Mouse (Mus musculus) adrenal gland (tissue): ENCODE results near the gene Agr3.

Experiments used
- intact Hi-C: fragments of 180-260 bp; cut with DNase I; formaldehyde crosslinking; loops from one replicate; pipeline ENCODE4 v1.15.1; 2025
- long read RNA-seq, 2 experiments: library from polyadenylated mRNA; unstranded; transcript quantifications; one replicate each; pipeline ENCODE4 v2.0.0; 2020; ENCODE audit warnings: borderline replicate concordance in 1 of 2; ENCODE audit not compliant: insufficient replicate concordance in 1 of 2

Agr3 gene
- long read RNA-seq, experiment 1 = 0 reads
- long read RNA-seq, experiment 2 = 0 reads

DNA sequence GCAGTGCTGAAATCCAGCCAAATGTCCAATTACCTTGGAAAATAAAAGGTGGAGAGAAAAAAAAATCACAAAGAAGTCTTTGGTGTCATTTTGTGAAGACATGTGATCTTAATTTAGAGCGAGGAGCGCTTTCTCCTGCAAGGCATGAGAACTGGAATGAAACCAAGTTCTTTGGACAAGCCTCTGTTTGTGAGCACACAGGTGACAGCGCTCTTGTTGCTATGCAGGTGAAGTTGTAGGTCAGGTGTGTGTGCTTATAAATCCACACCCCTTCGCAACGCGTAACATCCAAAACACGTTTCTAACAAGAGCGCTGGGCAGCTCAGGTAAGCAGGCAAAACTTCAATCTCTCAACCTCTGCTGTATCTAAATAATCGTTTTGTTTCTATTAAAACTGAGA is at the start of gene Agr3:
Gene Agr3, plus strand, starts transcription at position 219 of the 400 bp plus-strand sequence.
- intact Hi-C loops = no loop called here

DNA sequence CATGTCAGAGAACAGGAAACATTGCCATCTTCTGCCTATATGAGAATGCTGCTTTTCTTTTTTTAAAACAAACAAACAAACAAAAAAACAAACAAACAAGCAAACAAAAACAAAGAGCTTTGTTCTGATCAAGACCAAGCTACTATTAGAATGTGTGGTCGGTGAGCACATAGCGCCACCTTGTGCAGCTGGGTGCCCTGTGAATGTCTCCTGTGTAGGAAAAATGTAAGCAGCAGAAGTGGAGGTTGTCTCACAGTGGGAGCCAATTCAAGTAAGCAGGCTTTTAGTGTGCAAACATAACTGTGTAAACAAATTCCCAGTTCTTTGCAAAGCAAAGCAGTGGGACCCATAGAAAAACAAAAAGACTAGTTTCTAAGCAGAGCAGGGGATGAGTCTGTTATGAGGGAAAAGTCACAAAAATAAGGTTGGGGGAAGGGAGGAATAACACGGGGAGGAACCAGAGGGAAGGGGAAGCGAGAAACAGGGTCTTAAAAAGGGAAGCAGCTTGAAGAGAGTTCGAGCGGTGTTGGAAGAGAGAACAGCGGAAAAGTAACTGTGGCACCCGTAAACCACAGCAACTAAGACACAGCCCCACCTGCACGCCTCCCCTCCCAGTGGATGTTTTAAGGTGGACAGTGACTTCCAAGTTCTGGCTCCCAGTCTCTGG is 40.4 kb upstream of the Agr3 start:
- intact Hi-C loops = no loop called here

DNA sequence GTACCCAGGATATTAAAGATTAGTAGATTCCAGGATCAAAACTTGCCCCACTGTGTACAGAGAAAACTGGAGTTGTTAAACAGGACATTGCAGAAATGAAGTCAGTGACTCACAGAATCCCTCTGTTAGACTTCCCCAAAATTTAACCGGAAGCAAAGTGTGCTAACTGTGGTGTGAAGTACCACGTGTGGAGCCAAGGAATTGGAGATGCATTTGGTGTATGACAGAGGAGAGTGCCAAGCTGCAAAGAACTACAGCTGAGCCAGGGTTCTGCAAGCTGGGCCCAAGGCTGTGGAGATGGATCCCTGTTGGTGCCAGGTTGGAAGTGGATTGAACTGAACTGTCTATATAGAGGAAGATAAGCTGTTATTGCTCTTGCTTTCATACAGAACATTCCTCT is 36.0 kb upstream of the Agr3 start:
- intact Hi-C loops = no loop called here

DNA sequence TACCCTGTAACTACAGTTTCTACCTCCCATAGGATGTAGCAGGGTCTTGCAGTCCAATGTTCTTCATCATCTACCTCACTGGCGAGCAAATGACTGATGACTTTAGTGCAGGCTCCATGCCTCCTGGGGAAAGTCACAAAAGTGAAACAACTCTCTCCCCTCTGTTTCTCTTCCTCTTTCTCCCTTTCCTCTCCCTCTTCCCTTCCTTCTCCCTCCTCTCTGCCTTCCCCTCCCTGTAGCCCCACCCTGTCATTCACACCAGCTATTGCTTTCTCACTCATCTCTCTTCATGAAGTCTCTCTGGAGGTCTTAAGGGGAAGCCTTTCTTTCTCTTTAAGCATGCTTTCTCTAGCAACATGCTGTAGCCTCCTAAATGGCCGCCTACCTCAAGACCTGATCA is 34.7 kb upstream of the Agr3 start:
- intact Hi-C loops = loop anchor here (10.0 kb wide), 2 partner anchors 324 to 784 kb away; no protein-coding TSS in a partner anchor

DNA sequence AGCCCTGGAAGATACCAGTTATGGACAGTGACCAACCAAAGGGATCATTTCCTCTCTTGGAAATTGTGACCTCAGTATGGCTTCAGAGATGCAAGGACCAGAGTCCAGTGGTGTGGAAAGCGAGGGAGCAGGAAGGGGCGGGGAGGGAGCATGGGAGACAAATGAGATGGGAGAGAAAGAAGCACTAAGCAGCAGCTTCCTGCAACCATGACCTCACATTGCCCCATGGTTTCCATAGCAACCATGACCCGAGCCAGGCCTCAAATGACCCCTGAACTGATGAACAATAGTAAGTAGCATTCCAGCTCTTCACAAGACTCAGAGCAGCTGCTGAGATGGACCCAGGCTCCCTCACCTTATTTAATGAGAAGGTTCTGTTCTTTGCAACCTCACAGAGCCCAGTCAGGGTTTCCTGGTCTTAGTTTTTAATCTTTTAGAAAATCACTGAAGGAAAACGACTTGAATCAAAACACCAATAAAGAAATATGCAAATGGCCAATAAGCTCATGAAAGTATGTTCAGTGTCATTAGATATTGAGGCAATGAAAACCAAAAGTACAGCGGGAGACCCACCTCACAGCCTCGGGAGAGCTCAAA is 31.0 kb upstream of the Agr3 start:
- intact Hi-C loops = loop anchor here (10.0 kb wide), 2 partner anchors 320 to 780 kb away; no protein-coding TSS in a partner anchor

DNA sequence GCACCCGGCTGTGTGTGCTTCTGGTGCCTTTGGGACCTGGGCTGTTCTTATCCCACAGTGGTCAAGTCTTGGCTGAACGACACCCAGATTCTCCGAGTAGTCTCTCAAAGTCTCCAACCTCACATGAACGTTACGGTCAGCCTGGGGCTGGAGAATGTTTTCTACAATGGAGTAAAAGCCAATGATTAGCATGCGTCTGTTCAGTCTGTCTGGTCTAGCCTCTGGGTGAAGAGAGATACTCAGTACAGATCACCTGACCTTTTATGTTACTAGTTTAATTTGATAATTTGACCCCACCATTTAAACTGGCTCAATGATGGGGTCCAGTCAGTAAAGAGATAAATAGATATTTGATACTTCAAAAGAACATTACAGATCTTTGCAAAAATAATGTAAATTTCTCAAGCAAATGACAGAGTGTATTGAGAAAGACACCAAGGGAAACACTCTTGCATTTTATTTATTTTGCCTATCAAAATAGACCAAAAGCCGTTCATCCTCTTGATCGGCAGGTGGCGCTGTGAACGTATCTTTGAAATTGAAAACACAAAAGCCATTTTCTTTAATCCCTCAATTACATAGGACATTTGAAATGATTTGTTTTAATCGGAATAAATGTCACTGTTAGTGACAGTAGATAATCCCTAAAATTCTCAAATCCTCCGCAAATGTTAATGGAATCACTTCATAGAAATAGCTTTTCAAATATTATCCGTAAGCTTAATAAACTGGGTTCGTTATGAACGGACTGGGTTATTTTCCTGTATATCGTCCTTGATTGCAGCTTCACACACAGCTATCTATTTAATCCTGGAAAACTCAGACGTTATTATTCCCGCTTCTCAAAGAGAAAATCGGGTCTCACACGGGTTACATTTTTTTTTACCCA is 29.3 kb upstream of the Agr3 start:
- intact Hi-C loops = loop anchor here (5.0 to 10.0 kb wide), 3 partner anchors 101 to 779 kb away; no protein-coding TSS in a partner anchor

DNA sequence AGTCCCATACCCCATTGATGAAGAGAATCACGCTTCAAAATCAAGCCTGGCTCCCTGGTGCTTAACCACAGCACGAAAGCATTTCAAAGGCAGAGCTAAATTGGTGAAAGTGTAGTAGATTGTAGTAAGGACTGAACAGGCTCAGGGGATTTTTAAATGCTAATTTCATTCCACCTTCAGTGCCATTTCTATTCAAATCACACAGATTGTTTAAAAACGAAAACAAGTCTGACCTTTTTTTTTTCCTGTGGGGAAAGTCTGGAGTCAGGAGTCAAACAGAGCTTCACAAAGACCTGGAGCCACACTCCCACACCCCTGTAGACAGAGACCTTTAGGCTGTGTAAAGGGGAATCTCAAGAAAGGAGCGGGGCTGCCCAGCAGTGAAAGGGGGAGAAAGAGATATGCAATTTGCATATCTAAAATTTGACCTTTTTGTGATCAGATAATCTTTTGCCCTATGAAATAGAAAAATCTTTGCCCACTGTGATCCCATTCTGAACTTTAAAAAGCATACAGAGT is 28.6 kb upstream of the Agr3 start:
- intact Hi-C loops = loop anchor here (5.0 to 10.0 kb wide), 3 partner anchors 100 to 778 kb away; no protein-coding TSS in a partner anchor

DNA sequence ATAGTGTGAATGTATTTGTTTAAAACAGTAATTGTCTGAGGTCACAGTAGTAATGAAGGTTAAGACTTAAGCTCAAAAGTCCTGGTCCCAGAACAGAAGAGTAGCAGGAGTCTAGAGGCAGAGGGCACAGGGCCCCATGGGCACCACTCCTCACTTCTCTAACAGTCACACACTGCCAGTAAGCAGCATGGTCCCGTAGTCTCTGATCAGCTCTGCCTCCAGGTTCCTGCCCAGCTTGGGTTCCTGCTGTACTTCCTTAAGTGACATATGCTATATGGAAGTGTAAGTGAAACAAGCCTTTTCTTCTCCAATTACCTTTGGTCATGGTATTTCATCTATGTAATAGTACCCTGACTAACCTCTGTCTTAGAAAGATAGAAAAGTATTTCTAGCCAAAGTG is 14.8 kb upstream of the Agr3 start:
- intact Hi-C loops = no loop called here

DNA sequence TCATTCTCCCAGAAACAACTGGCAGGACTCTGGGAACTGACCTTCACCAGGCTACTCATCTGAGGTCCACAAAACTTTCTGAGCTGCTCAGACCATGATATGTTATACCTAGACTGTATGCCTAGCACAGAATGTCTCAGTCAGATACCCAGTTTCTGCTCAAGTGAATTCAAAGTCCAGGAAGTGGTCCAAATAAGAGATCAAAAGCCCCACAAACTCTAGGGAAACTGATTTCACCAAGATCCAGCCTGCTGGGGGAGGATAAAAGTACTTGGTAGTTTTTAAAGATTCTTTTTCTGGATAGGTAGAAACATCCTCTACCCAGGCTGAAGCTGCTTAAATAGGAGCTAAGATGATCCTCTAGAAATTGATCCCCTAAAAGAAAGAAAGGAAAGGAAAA is 9.6 kb upstream of the Agr3 start:
- intact Hi-C loops = no loop called here

DNA sequence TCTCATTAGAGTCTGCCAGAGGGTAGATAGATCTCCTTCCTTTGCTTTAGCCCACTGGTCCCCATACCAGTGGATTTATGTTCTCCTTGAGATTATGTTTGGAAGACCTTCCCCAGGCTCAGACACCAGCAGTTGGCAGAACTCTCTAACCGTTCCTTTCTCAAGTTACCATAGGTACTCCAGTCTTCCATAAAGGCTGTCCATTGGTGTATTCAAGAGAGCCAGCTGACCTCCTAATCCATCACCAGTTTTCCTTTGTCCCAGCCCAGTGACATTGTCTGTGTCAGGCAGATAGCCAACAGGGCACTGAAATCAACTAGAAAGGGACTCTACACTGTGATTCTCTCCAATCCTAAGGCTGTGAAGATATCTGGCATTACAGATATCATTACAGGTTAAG is 9.0 kb upstream of the Agr3 start:
- intact Hi-C loops = no loop called here

DNA sequence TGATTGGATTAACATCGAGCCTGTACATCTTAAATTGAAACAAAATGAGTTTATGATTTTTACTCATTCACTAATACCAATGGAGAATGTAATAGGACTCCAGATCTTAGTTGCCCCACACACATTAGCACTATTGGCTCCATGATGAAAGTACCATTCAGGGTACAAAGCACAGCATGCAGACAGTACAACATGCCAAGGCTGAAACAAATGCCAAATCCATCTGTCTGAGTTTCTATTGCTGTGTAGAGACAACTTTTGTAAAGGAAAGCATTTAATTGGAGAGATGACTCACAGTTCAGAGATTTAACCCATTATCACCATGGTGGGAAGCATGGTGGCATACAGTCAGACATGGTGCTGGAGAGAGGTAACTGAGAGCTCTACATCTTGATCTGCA is 7.4 kb upstream of the Agr3 start:
- intact Hi-C loops = no loop called here

DNA sequence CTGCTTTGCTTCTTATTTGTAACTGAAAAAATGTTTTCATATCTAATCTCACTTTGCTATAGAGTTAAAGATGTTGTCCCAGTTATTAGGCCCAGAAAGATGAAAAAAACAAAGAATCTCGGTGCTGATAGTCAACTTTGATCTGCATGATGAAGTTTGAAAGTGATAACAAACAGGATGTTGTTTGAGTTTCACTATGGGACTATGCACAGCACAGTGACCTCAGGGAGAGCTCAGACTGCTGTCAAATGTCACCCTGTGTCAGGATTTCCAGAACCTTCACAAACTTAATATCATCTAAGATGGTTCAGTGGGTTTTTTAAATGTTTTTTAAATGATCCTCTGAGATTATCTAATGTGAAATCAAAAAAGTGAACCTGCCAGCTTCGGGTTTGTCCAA is 2.4 kb downstream of the Agr3 start:
- intact Hi-C loops = no loop called here

DNA sequence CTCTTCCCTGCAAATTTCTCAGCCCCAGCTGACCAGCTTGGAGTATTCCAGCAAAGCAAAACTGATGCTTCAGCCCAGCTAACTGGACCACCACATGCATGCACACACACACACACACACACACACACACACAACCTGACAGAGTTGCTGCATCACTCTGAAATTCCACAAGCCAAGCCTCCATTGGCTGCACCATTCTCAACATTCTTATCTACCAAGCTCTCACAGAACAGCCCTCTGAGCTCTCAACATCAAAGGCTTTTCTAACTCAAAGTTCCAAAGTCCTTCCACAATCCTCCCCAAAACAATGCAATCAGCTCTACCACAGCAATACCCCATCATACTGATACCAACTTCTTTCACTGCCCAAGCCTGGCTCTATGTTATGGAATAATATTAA is 7.4 kb downstream of the Agr3 start:
- intact Hi-C loops = no loop called here

DNA sequence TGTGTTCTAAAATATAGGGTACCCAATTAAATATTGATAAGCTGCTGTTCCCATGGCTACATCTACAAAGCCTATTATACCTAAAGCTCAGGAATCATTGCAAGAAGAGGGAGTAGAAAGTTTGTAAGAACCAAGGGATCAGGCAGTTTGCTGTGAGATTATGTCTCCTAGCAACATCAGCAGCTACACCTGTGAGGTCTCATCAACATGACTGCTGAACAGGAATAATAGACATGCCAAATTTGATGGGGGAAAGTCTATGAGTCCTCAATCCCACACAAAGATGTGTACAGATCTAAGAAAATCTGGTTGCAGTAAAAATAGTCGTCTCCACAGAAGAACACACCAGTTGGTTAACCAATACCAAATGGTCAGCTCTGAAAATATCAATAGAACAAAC is 26.3 kb downstream of the Agr3 start:
- intact Hi-C loops = no loop called here

DNA sequence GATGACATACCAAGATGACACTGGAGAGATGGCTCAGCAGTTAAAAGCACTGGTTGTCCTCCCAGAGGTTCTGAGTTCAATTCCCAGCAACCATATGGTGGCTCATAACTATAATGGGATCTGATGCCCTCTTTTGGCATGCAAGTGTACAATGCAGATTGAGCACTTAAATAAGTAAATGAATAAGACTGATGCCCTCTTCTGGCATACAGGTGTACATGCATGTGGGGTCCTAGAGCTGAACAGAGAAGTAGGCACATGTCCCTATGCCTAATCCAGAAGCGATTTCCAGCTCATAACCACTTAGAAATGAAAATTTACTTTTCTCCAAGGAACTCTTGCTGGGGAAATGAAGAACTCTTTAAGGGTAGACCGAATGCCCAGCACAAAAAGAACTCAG is 31.8 kb downstream of the Agr3 start:
- intact Hi-C loops = no loop called here

DNA sequence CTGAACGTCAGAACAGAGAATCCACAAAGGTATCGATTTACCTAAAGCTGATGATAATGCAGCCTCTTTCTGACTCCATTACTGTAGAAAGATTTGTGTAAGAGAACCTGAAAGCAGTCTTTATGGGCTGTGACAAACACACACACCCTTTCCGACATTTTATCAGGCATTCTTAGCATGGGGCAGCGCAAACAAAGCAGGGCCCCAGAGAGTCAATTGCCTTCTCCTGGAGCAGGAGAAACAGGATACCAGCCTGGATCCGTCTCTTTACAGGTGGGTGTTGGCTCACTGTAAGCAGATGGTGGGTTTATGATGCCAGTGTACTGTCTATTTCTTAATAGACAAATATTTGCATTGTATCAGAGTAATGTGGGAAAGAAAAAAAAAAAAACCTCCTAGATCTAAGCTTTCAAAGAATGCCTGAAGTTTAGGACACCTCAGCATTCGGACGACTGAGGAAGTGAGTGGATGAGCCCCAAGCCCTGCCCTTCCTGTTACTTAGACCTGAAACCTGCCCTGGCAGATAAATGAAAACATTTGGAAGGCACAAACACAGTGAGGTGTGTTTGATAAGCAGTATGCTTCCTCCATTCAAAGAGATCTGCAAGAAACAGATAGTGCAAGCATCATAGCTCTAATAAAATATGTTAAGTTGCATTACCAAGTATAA is 40.8 kb downstream of the Agr3 start:
- intact Hi-C loops = no loop called here

DNA sequence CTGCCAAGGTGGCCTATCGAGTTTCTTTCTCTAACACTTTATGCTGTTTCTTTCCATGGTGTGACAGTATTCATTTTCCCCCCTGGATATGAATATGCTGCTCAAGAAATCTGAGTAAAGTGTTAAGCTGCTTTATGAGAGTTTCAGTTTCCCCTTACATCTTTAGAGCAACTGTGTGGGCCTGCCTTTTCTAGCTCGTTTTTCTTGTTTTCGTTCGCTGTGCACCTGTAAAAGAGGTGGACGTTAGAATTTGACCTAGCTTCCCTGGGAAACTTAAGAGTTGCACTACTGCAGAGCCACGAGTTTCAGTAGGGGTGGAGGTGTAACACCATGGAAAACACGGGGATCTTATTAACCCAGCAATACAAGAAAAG is 41.3 kb downstream of the Agr3 start:
- intact Hi-C loops = no loop called here

DNA sequence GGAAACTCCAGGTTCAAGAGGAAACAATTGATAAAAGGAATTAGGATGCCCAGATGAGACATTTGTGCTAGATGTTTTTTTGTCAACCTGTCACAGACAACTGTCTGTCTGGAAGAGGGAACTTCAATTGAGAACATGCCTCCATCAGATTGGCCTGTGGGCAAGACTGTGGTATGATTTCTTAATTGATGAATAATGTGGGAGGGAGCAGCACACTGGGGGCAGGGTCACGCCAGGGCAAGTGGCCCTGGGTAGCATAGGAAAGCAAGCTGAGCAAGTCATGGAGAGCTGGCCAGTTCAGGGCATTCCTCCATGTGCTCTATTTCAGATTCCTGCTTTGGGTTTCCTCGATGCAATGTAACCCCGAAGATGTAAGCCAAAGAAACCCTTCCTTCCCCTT is 50.5 kb downstream of the Agr3 start:
- intact Hi-C loops = no loop called here

DNA sequence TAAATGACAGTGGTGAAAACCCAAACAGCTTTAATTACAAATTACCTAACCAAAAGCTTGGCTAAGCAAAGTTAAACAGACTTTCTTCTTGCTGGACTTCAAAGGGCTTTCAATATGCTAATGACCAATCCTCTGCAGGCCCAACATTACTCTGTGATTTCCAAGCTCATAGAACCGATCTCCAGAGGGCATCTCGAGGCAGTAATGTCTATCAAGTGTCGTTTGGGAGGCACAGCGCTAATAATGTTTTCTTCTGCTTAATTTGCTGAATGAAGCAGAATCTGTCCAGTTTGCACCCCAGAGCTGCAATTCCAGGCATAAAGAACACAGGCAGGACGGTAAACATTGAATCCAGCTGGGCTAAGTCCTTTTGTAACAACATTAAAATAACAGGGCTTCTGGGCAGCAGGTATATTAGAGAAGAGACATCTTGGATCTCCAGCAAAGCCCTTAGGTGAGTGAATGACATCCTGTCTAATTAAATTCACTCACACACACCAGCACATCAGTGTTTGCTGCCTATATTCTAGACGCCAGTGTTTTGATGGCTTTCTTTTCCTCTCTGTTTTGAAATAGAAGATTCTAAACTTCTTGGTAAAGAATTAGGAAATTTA is 52.3 kb downstream of the Agr3 start:
- intact Hi-C loops = no loop called here

DNA sequence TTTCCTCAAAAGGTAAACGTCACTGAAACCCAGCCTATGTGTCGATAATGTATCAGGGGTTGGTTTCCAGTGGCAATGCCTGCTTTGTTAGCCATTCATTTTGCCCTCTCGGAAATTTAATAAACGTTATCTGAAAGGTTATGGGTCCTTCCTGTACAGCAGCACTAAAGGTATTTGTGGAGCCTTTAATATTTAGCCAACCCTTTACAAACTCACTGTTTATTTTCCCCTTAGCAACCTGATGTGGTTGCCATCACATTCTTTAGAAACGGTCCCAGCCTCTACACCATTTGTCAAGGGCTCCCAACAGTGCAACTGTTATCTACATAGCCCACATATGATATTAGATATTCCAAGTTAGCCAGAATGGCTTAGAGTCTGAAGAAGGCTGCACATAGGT is 54.2 kb downstream of the Agr3 start:
- intact Hi-C loops = no loop called here
